Mouse (Mus musculus) spleen, postnatal 36 days (tissue): ENCODE measurements around the gene Atf7ip.
A peak's percentile ranks its signal among the peaks of the same experiment; 100 is the strongest.

ENCODE experiments used
- DNase-seq, 2 experiments: peaks; one replicate each; pipeline ENCODE4 v3.0.0; 2022; ENCODE audit warnings: low spot score in 2 of 2, mixed read lengths in 1 of 2

The Atf7ip gene

DNA sequence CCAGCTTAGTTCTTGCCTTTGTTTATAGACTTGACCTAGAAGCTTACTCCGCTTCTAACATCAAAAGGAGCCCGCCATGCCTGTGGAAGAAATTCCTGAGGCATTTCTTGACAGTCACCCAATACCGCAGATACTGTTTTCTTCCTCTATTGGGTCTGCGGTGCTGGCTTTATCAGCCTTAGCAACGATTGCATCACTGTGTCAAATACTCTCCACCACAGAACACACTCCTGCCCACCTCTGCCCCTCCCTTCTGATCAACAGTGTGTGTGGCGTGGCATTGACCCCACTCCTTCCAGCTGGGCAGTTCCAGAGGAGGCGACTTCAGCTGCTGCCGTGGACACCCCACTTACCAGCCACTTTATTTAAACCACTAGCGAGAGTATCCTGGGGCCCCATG, 139.8 kb downstream of the Atf7ip start:
- DNase-seq = no peak

DNA sequence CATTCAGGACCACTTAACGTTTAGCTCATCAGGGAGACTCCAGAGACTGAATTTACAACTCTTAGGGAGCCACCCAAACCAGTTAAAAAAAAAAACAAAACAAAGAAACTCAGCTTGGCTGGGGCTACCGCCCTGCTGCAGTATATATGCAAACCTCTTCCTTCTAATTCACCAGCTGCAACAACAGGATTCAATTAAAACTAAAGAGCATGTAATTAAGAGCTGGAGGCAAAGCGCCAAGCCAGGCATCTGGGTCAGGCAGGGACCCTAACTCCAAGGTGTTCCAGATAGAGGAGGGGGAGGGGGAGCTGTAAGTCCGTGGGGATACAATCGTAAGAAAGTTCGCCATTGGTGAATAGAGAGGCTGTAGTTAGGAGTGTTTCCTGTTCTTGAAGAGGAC, 140.2 kb downstream of the Atf7ip start:
- DNase-seq = no peak

DNA sequence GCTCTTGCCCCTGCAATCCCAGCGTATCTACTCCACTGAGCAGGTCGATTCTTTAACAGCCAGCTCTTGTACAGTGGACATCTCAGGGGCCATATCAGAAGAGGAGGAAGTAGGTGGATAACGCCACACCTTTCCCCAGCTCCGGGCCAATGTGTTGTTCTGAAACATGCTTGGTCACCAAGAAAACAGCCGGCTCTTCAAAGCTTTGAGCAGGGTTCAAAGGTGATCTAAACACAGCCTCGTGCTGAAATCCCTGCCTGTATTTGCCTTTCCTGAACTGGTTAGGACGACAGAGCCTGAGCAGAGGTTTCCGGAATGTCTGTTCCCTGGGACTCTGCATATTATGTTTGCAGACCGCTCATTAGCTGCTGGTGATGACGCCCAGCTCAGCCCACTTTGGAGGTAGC, 141.5 kb downstream of the Atf7ip start:
- DNase-seq = no peak

- DNase-seq = no peak
Measured at GRCm38 (mm10) chr6:136650664-136651063, 144.7 kb downstream of the Atf7ip start.

- DNase-seq = peak; percentile 70 to 72
Measured at GRCm38 (mm10) chr6:136653331-136653730, 147.4 kb downstream of the Atf7ip start.

DNA sequence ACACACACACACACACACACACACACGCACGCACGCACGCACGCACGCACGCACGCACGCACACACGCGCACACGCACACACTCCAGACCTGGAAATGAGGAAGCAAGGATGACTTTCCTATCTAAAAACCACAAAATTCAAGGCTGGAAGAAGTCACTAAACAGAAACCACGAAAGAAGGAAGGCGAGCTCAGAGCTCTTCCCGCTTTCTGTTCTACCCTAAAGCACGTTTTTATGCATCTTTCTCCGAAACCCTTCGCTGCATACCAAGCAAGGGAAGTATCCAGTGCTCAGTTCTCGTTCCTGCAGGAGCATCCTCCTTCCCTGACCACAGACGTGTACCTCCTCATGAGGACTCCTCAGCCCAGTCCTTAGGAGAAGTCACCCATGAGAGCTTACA, 148.5 kb downstream of the Atf7ip start:
- no peak for DNase-seq

GRCm38 (mm10) chr6:136655786-136656185, 149.8 kb downstream of the Atf7ip start:
- DNase-seq = no peak

DNA sequence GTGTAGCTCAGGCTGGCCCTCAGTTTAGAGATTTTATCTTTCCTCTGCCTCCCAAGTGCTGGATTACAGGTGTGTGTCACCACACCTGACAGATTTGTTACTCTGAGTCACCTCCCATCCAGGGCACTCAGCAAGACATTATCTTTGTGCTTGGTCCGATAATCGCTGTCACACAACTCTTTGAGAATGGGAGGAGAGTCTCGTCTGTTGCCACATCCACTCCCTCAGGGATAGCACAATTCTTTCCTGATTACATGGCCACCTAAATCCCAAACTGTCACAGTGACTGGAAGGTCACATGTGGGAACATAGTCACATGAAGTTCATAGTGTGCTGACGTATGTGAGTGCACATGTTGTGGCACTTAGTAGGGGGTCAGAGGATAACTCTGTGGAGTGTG, 152.3 kb downstream of the Atf7ip start:
- no peak for DNase-seq

DNA sequence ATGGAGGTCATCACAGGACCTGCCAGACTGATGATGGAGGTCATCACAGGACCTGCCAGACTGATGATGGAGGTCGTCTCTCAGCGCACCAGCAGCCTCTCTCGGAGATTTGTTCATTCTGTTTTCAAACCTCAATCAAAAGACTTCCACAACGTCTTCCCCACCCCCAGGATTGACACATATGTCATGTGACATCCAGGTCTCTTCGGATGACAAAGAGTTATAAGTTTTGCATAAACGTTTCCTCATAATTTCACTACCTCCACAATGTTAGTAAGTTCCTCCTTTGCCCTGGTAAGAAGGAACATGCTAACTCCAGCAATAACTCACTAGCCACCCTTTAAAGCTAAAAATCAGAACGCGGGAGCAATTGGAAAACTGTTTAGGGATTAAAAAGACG, 153.3 kb downstream of the Atf7ip start:
- DNase-seq = peak; percentile 57 to 77
